Mouse (Mus musculus) MEL (cell line): ENCODE measurements around the gene Tmtc4.

Experiments
- CTCF ChIP-seq, 3 experiments: IDR thresholded peaks in 2 of 3; conservative IDR thresholded peaks in 1 of 3; 2 replicates each; pipeline ENCODE4 v1.5.1; 2011 to 2012; ENCODE audit warnings: low read length in 3 of 3, low read depth in 2 of 3, mild to moderate bottlenecking in 2 of 3, improper control_type of control experiment in 1 of 3, inconsistent platforms in 1 of 3, mixed read lengths in 1 of 3, moderate library complexity in 1 of 3; ENCODE audit not compliant: control insufficient read depth in 1 of 3, insufficient read depth in 1 of 3, poor library complexity in 1 of 3, severe bottlenecking in 1 of 3
- JUND ChIP-seq: IDR thresholded peaks from 2 replicates; pipeline ENCODE4 v1.6.1; 2011; ENCODE audit warnings: low read depth, mild to moderate bottlenecking, improper control_type of control experiment, low read length
- MAX ChIP-seq: IDR thresholded peaks from 2 replicates; pipeline ENCODE4 v1.6.1; 2011; ENCODE audit warnings: low read length, improper control_type of control experiment
- MYB ChIP-seq: IDR thresholded peaks from 2 replicates; pipeline ENCODE4 v1.6.1; 2011; ENCODE audit warnings: mild to moderate bottlenecking, low read depth, low read length, improper control_type of control experiment
- POLR2A ChIP-seq, 2 experiments: IDR thresholded peaks; 2 replicates each; pipeline ENCODE4 v1.6.1; 2011 to 2012; ENCODE audit warnings: low read length in 2 of 2, mild to moderate bottlenecking in 2 of 2, control low read depth in 1 of 2, improper control_type of control experiment in 1 of 2, low read depth in 1 of 2, moderate library complexity in 1 of 2; ENCODE audit not compliant: control insufficient read depth in 1 of 2, insufficient read depth in 1 of 2, poor library complexity in 1 of 2
- POLR2AphosphoS2 ChIP-seq: IDR thresholded peaks from 2 replicates; pipeline ENCODE4 v1.6.1; 2011; ENCODE audit warnings: low read length, improper control_type of control experiment
- POLR2AphosphoS5 ChIP-seq: IDR thresholded peaks from 2 replicates; pipeline ENCODE4 v1.6.1; 2012; ENCODE audit warnings: low read depth, borderline replicate concordance, mild to moderate bottlenecking, inconsistent platforms, low read length, moderate library complexity, mixed read lengths
- RAD21 ChIP-seq: IDR thresholded peaks from 2 replicates; pipeline ENCODE4 v1.6.1; 2011; ENCODE audit warnings: mild to moderate bottlenecking, low read depth, low read length, improper control_type of control experiment
- TBP ChIP-seq: IDR thresholded peaks from 2 replicates; pipeline ENCODE4 v1.8.0; 2011; ENCODE audit warnings: low read depth, low read length, improper control_type of control experiment
- TCF12 ChIP-seq: IDR thresholded peaks from 2 replicates; pipeline ENCODE4 v1.6.1; 2014; ENCODE audit warnings: low read depth, mild to moderate bottlenecking, inconsistent platforms, low read length, improper control_type of control experiment, moderate library complexity
- ZC3H11A ChIP-seq: IDR thresholded peaks from 2 replicates; pipeline ENCODE4 v1.6.1; 2012; ENCODE audit warnings: low read depth, mild to moderate bottlenecking, inconsistent platforms, low read length, improper control_type of control experiment
- ZNF384 ChIP-seq: IDR thresholded peaks from 2 replicates; pipeline ENCODE4 v1.6.1; 2012; ENCODE audit warnings: low read depth, mild to moderate bottlenecking, inconsistent platforms, low read length, improper control_type of control experiment

- TF ChIP-seq CTCF (IDR thresholded peaks at IDR 0.05 in 2 of 3, conservative IDR thresholded peaks at IDR 0.05 in 1 of 3; ENCODE audit: control insufficient read depth in 1 of 3, insufficient read depth in 1 of 3, low read depth in 2 of 3, low read length in 3 of 3, poor library complexity in 1 of 3, severe bottlenecking in 1 of 3) = peak in 2 of 3 experiments; percentile 24 to 34; a peak in 3 of 6 replicates
- no peak for TF ChIP-seq POLR2AphosphoS5
- no peak for TF ChIP-seq TBP
- TF ChIP-seq POLR2A (IDR thresholded peaks at IDR 0.05; ENCODE audit: control insufficient read depth in 1 of 2, insufficient read depth in 1 of 2, low read depth in 1 of 2, low read length in 2 of 2, poor library complexity in 1 of 2) = no peak
- TF ChIP-seq RAD21 = peak; percentile 10
- TF ChIP-seq ZNF384 = no peak
- TF ChIP-seq TCF12 = no peak
- TF ChIP-seq POLR2AphosphoS2 = no peak
- TF ChIP-seq MYB = no peak
- TF ChIP-seq ZC3H11A = no peak
- TF ChIP-seq JUND = no peak
- no peak for TF ChIP-seq MAX
These were observed 81.0 kb downstream of the Tmtc4 start for GRCm38 (mm10) chr14:122902884-122903283.
